Mouse (Mus musculus): ENCODE data around the gene Fam98c. TPM values are rescaled to one million over a fixed set of nuclear protein-coding genes. Genes with fewer than 3 reads are reported as not detected.

The Fam98c gene
- total and polyA plus RNA-seq, 2 experiments from 2014 or later: 32.9 to 37.9 TPM

GRCm38 (mm10) chr7:29167656-29168055, 11.6 kb upstream of the Fam98c start:
- no peak for DNase-seq (ENCODE audit: low spot score)
- Histone ChIP-seq H3K36me3 (ENCODE audit: insufficient read depth, low read length) (peaks cover 15% of the 10 kb centered on the region), H3K4me3 (ENCODE audit: low read depth, low read length) (peak overlapping the region; percentile 77), H3K27ac (ENCODE audit: low read depth, low read length) (peak overlapping the region; percentile 89; the same call in 1 of the 2 replicates), H3K9me3 (ENCODE audit: low read length) (no peaks in the 10 kb centered on the region), H3K4me1 (ENCODE audit: insufficient read depth, low read length) (peaks cover 11% of the 10 kb centered on the region; the same call in 1 of the 2 replicates), H3K27me3 (ENCODE audit: insufficient read depth, low read length) (peaks cover 11% of the 10 kb centered on the region), H3K9ac (replicated peaks; ENCODE audit: low read length, poor library complexity, severe bottlenecking) (peak overlapping the region; percentile 86; the same call in 1 of the 2 replicates), H3K4me2 (ENCODE audit: low read depth, low read length, poor library complexity, severe bottlenecking) (peak overlapping the region; percentile 71)
- WGBS: 15% methylated on average over 19 of the region's 19 CpGs
- ATAC-seq (ENCODE audit: low FRiP score): no peak
- no peak for TF ChIP-seq CTCF (IDR thresholded peaks at IDR 0.05)

- Histone ChIP-seq H3K27me3 (ENCODE audit: insufficient read depth, low read length) (0 out of 2 replicates have a peak, but pooled peaks cover 5% of the 10 kb centered on the region), H3K4me3 (ENCODE audit: low read depth, low read length) (no peak overlapping the region)
- 26% methylated on average over 9 of the region's 9 CpGs for WGBS
These were observed 6.9 kb upstream of the Fam98c start for GRCm38 (mm10) chr7:29162750-29163525.

DNA sequence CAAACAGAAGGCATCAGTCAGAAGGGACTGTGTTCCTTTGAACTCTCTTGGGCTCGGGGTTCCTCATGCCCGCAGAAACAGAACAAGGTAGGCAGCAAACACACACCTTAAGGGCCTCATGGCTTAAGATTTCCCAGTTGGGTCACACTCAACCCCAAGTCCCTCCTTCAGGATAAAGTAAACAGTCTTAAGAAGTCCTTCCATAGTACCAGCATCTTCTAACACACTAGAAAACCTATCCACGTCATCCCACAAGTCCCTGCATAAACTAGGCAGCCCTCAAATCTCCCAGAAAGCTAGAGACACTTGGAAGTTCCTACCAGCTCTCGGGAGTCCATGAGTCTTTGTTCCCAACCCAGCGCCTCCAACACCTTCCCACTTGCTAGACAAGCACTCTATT, 6.3 kb upstream of the Fam98c start:
- Histone ChIP-seq H3K36me3 (ENCODE audit: insufficient read depth, low read length) (peaks cover 31% of the 10 kb centered on the region), H3K4me3 (ENCODE audit: low read depth, low read length) (no peak overlapping the region), H3K27ac (ENCODE audit: low read depth, low read length) (no peak overlapping the region), H3K27me3 (ENCODE audit: insufficient read depth, low read length) (0 out of 2 replicates have a peak, but pooled peaks cover 5% of the 10 kb centered on the region), H3K9me3 (ENCODE audit: low read length) (no peaks in the 10 kb centered on the region), H3K9ac (replicated peaks; ENCODE audit: low read length, poor library complexity, severe bottlenecking) (no peak overlapping the region), H3K4me2 (ENCODE audit: low read depth, low read length, poor library complexity, severe bottlenecking) (no peak overlapping the region), H3K4me1 (ENCODE audit: insufficient read depth, low read length) (0 out of 2 replicates have a peak, but pooled peaks cover 3% of the 10 kb centered on the region)
- WGBS: 92% methylated on average over 5 of the region's 5 CpGs
- ATAC-seq (ENCODE audit: low FRiP score) (no peak), DNase-seq (ENCODE audit: low spot score) (no peak)
- no peak for TF ChIP-seq CTCF (IDR thresholded peaks at IDR 0.05)

More at GRCm38 (mm10) chr7:29162750-29163525, 6.9 kb upstream of the Fam98c start:
- no peak overlapping the region for H3K4me2 ChIP-seq (ENCODE audit: low read depth, low read length, poor library complexity, severe bottlenecking)
- TF ChIP-seq CTCF (IDR thresholded peaks at IDR 0.05): no peak
- H3K27ac ChIP-seq (ENCODE audit: low read depth, low read length): no peak overlapping the region
- DNase-seq (ENCODE audit: low spot score) (no peak), ATAC-seq (ENCODE audit: low FRiP score) (no peak)
- 0 out of 2 replicates have a peak, but pooled peaks cover 4% of the 10 kb centered on the region for H3K4me1 ChIP-seq (ENCODE audit: insufficient read depth, low read length)
- H3K9ac ChIP-seq (replicated peaks; ENCODE audit: low read length, poor library complexity, severe bottlenecking): no peak overlapping the region
- H3K36me3 ChIP-seq (ENCODE audit: insufficient read depth, low read length): peaks cover 31% of the 10 kb centered on the region
- no peaks in the 10 kb centered on the region for H3K9me3 ChIP-seq (ENCODE audit: low read length)

DNA sequence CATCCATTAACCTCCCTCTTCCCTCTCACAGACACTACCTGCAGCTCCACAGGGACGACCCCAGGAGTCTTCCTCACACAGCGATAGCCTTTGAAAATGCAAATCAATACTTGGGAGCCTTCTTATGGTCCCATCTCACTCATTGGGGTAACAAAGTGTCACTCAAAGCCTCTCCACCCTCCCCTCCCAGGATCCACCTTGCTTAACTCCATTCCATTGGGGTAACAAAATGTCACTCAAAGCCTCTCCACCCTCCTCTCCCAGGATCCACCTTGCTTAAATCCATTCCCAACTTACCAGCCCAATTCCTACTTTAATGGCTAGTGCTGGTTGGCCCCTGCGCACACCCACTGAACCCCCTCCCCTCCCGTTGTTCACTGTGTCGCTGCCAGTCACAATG, 2.2 kb upstream of the Fam98c start:
- DNase-seq (ENCODE audit: low spot score) (peak; percentile 22), ATAC-seq (ENCODE audit: low FRiP score) (no peak)
- Histone ChIP-seq H3K4me2 (ENCODE audit: low read depth, low read length, poor library complexity, severe bottlenecking) (no peak overlapping the region), H3K27ac (ENCODE audit: low read depth, low read length) (no peak overlapping the region), H3K36me3 (ENCODE audit: insufficient read depth, low read length) (peaks cover 21% of the 10 kb centered on the region), H3K4me3 (ENCODE audit: low read depth, low read length) (no peak overlapping the region), H3K4me1 (ENCODE audit: insufficient read depth, low read length) (no peaks in the 10 kb centered on the region), H3K9ac (replicated peaks; ENCODE audit: low read length, poor library complexity, severe bottlenecking) (no peak overlapping the region), H3K9me3 (ENCODE audit: low read length) (no peaks in the 10 kb centered on the region), H3K27me3 (ENCODE audit: insufficient read depth, low read length) (0 out of 2 replicates have a peak, but pooled peaks cover 5% of the 10 kb centered on the region)
- no peak for TF ChIP-seq CTCF (IDR thresholded peaks at IDR 0.05)
- WGBS: 2% methylated on average over 5 of the region's 5 CpGs

DNA sequence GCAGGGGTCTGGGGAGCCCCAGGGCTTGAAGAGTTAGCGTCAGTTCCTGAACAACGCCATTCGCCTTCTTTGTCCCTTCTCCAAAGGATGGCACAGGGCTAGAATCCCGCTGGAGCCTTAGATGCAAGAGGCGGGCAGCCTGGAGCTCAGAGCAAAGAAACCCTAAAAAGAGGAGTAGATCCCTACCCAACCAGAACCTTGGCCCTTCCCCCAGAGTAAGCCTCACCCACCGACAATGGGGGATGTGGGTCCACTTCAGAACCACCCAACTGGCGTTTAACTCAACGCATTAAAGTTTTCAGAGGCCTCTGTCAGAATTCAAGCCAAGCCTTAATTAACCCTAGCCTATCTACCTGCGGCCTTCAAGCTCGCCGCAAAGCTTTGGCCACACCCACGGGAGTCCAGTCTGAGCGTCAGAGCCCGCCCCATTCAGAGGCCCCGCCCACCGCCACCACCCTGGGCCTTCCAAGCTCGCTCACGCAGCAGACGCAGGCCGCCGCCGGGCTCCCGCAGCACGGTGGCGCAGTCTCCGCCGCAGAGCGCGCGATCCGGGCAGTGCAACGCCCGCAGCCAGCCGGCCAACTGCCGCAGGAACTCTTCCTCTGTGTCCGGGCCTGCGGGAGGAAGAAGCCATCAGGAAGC, 717 bp downstream of the Fam98c start:
- Histone ChIP-seq H3K4me1 (ENCODE audit: insufficient read depth, low read length) (no peaks in the 10 kb centered on the region), H3K9me3 (ENCODE audit: low read length) (no peaks in the 10 kb centered on the region), H3K27ac (ENCODE audit: low read depth, low read length) (peak overlapping the region; percentile 86), H3K27me3 (ENCODE audit: insufficient read depth, low read length) (0 out of 2 replicates have a peak, but pooled peaks cover 5% of the 10 kb centered on the region), H3K4me3 (ENCODE audit: low read depth, low read length) (peak overlapping the region; percentile 74), H3K4me2 (ENCODE audit: low read depth, low read length, poor library complexity, severe bottlenecking) (peak overlapping the region; percentile 89), H3K9ac (replicated peaks; ENCODE audit: low read length, poor library complexity, severe bottlenecking) (peak overlapping the region; percentile 78), H3K36me3 (ENCODE audit: insufficient read depth, low read length) (no peaks in the 10 kb centered on the region)
- ATAC-seq (ENCODE audit: low FRiP score): peak; percentile 87
- peak; percentile 50 for TF ChIP-seq CTCF (IDR thresholded peaks at IDR 0.05)
- 7% methylated on average over 37 of the region's 37 CpGs for WGBS
- DNase-seq (ENCODE audit: low spot score): peak; percentile 86
